In genomic region chr12:111746091-111746490, GRCm38 (mm10) we compare ENCODE assay signal across 8 mouse cellular contexts. TPM values are rescaled to one million over a fixed set of nuclear protein-coding genes. Genes with fewer than 3 reads are reported as not detected.
DNase-seq lines count a peak whose midpoint lies in the region; ATAC-seq lines count a peak whose summit lies in the region.

No protein-coding gene starts in this region.

- intact Hi-C loops in left cerebral cortex, postnatal 4 days (cut with DNase I): no loop called here

- H3K27me3 ChIP-seq in heart, embryonic 11.5 days (ENCODE audit: control insufficient read depth, insufficient read depth, low read length): no peaks in the 10 kb centered on the region

- H3K4me3 ChIP-seq in heart, embryonic 11.5 days (ENCODE audit: low read depth, low read length): no peak overlapping the region

- peak overlapping the region; percentile 64 for H3K27ac ChIP-seq in heart, embryonic 11.5 days (ENCODE audit: low read depth, low read length)

- DNase-seq in left cerebral cortex, postnatal 4 days: peak; percentile 34
- no peak for DNase-seq in left cerebral cortex, adult 11 months (ENCODE audit: low spot score)
- peak; percentile 80 for DNase-seq in adrenal gland, postnatal 10 days
- peak; percentile 80 for DNase-seq in kidney, postnatal 14 days
- peak; percentile 36 to 43 for DNase-seq in thymus, postnatal 10 days (ENCODE audit: low spot score in 2 of 2)
- DNase-seq in layer of hippocampus, adult 11-12 months (ENCODE audit: low spot score): no peak

- no peak; the same call in 1 of the 2 replicates for ATAC-seq in heart, embryonic 11.5 days (replicated peaks; ENCODE audit: insufficient number of reproducible peaks, low FRiP score, low TSS enrichment)
- ATAC-seq in megakaryocyte progenitor cell, adult 5-6 weeks (replicated peaks; ENCODE audit: poor library complexity): peak; percentile 83

- H3K4me1 ChIP-seq in heart, embryonic 11.5 days (ENCODE audit: control insufficient read depth, insufficient read depth, low read length): peaks cover 21% of the 10 kb centered on the region

- 0 out of 2 replicates have a peak overlapping the region, but pooled peaks have one; percentile 46 for H3K9ac ChIP-seq in heart, embryonic 11.5 days (ENCODE audit: low read depth, low read length)

- H3K36me3 ChIP-seq in heart, embryonic 11.5 days (ENCODE audit: control insufficient read depth, insufficient read depth, low read length): no peaks in the 10 kb centered on the region

- 37% methylated on average over 5 of the region's 5 CpGs for WGBS in heart, embryonic 11.5 days (ENCODE audit: insufficient replicate concordance)

- no peaks in the 10 kb centered on the region for H3K9me3 ChIP-seq in heart, embryonic 11.5 days (replicated peaks; ENCODE audit: control insufficient read depth, low read length)

- H3K4me2 ChIP-seq in heart, embryonic 11.5 days: peak overlapping the region; percentile 35

RNA-seq across cellular contexts. Expression of gene Klc1, which starts 12.6 kb away (rescaled TPM):
- 100 to 1,000 TPM; 716 to 729 TPM for total RNA-seq in left cerebral cortex, postnatal 4 days (2021)
- 100 to 1,000 TPM in 1 of 2 experiments, 10 to 100 TPM in 1; 94.0 to 133 TPM for total RNA-seq in adrenal gland, postnatal 10 days (2021)
- 94.9 and 101 TPM in 2 replicates for polyA plus RNA-seq in heart, embryonic 11.5 days (2014; fragmentation: Nextera tagmentation; extraction: Ambion mirVana)
- 20.8 and 24.1 TPM in 2 replicates for total RNA-seq in megakaryocyte progenitor cell, adult 5-6 weeks (2015)
- total RNA-seq in megakaryocyte progenitor cell, adult 5-6 weeks (2017): 37.9 and 76.1 TPM in 2 replicates

RNA-seq across cellular contexts. Expression of gene Apopt1, which starts 33.0 kb away (rescaled TPM):
- 10 to 100 TPM; 27.0 to 33.0 TPM for total RNA-seq in left cerebral cortex, postnatal 4 days (2021)
- 10 to 100 TPM; 69.0 to 72.8 TPM for total RNA-seq in adrenal gland, postnatal 10 days (2021)
- polyA plus RNA-seq in heart, embryonic 11.5 days (2014; fragmentation: Nextera tagmentation; extraction: Ambion mirVana): 50.0 and 51.3 TPM in 2 replicates
- 67.5 and 72.1 TPM in 2 replicates for total RNA-seq in megakaryocyte progenitor cell, adult 5-6 weeks (2015)
- 54.7 and 55.7 TPM in 2 replicates for total RNA-seq in megakaryocyte progenitor cell, adult 5-6 weeks (2017)

RNA-seq across cellular contexts. Expression of gene Bag5, which starts 33.0 kb away (rescaled TPM):
- 10 to 100 TPM; 42.0 to 43.6 TPM for total RNA-seq in left cerebral cortex, postnatal 4 days (2021)
- 10 to 100 TPM; 32.1 to 35.4 TPM for total RNA-seq in adrenal gland, postnatal 10 days (2021)
- polyA plus RNA-seq in heart, embryonic 11.5 days (2014; fragmentation: Nextera tagmentation; extraction: Ambion mirVana): 41.8 and 42.8 TPM in 2 replicates
- 23.6 and 25.8 TPM in 2 replicates for total RNA-seq in megakaryocyte progenitor cell, adult 5-6 weeks (2015)
- total RNA-seq in megakaryocyte progenitor cell, adult 5-6 weeks (2017): 29.2 and 46.3 TPM in 2 replicates

Comparison
In these comparisons a context has a peak if more than half of its experiments do, and no peak if none do; other contexts are left out.
1. DNase-seq: peak in left cerebral cortex, postnatal 4 days (single experiment), adrenal gland, postnatal 10 days (single experiment), kidney, postnatal 14 days (single experiment) and thymus, postnatal 10 days (2 of 2); none in left cerebral cortex, adult 11 months (single experiment) and layer of hippocampus, adult 11-12 months (single experiment).
2. RNA of gene Klc1, which starts 12.6 kb away (total RNA-seq): 716 to 729 TPM in left cerebral cortex, postnatal 4 days; 94.0 to 133 TPM in adrenal gland, postnatal 10 days and 20.8 to 76.1 TPM in megakaryocyte progenitor cell, adult 5-6 weeks; every median in the first group is over 4 times any median in the second.